Mouse (Mus musculus): ENCODE results near the gene Eif2ak3. TPM values are rescaled to one million over a fixed set of nuclear protein-coding genes. Genes with fewer than 3 reads are reported as not detected.
A peak's percentile ranks its signal among the peaks of the same experiment; 100 is the strongest.

The Eif2ak3 gene
- polyA plus RNA-seq, 1 experiment from 2014 or later, result 14.8 TPM

DNA sequence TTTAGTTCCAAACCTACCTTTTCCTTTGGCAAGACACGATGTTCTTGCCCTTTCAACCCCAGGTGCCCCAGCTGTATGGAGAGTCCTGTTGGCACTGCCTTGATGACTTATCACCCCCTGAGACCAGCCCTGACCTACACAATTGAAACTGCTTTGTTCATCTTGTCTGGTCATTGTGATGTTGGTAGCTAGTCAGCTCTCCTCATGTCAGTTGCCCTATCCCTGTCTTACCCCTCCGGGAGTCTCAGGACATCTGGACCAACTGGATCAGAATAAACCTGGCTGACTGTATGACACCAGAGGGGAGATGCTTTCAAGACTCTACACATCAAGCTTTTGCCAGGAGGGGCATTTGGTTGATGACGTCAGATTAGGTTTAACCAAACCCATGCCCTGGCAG is 74.5 kb downstream of the Eif2ak3 start, which contains the start of gene Tex37:
TSS of gene Tex37 (minus strand) at position 101 of the 400 bp plus-strand sequence.
- Histone ChIP-seq H3K9ac (no peak within 1 kb of the TSS), H3K9me3 (no peaks in the 10 kb centered on the region), H3K4me2 (no peak within 1 kb of the TSS), H3K4me3 (replicated peaks) (no peak within 1 kb of the TSS), H3K27ac (no peak within 1 kb of the TSS), H3K4me1 (peaks cover 10% of the 10 kb centered on the region), H3K27me3 (no peaks in the 10 kb centered on the region), H3K36me3 (replicated peaks) (no peaks in the 10 kb centered on the region)
- WGBS, result 85% methylated on average over 3 of the region's 3 CpGs
- ATAC-seq (ENCODE audit: low FRiP score), result no peak

DNA sequence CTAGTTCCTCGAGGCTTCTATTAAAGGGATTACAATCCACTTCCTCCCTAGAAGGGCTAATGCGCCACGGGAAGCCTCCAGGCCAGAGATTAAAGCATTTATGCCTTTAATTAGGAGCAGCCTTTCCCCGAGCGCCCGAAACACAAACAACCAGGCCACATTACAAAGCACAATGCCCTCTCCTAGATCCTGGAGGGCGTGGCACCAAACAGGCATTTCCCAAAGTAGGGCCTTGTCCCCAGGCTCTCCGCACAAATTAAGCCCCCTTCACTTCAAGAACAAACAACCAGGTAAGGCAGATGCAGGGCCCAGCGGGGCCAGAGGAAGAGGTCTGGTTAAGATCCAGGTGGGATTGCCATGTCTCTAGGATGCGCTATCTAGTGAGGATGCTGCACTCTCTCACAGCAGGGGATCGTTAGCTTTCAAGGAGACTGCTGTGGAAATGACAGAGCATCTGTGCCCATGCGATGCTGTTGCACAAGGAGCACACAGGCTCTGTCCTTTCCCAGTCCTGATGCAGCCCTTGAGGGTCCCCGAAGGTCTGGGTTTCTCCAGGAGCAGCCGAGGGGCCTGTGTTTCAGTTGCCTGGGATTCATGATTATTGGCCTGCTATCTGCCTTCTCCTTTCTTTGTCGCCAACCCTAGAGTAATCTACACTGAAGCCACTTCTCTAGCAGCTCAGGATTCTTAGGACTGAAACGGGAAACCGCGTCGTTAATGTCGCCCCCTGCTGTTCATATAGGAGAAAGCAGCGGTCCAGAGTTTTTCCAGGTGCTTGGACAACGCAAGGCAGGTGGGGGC is 77.2 kb downstream of the Eif2ak3 start:
- Histone ChIP-seq H3K4me2 (peak overlapping the region; percentile 55), H3K36me3 (replicated peaks) (no peaks in the 10 kb centered on the region), H3K27ac (peak overlapping the region; percentile 70), H3K9ac (peak overlapping the region; percentile 53), H3K27me3 (no peaks in the 10 kb centered on the region), H3K4me1 (peaks cover 10% of the 10 kb centered on the region), H3K9me3 (no peaks in the 10 kb centered on the region), H3K4me3 (replicated peaks) (peak overlapping the region; percentile 27)
- ATAC-seq (ENCODE audit: low FRiP score), result peak; percentile 74
- WGBS, result 1% methylated on average over 22 of the region's 22 CpGs

DNA sequence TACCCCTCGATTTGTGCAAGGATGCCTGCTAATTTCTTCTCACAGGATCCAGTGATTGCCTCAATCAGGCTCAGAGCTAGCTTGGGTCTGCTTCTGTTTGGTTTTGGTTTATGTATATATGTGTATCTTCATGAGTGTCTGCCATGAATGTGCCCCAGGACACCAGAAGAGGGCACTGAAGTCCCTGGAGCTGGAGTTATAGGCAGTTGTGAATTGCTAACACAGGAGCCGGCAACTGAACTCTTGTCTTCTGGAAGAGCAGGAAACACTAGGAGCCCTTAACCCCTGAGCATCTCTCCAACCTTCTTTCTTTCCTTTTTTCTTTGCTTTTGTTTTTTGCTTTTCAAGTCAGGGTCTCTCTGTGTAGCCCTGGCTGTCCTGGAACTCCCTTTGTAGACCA is 87.5 kb downstream of the Eif2ak3 start:
- no peak for ATAC-seq (ENCODE audit: low FRiP score)
- Histone ChIP-seq H3K4me1 (no peaks in the 10 kb centered on the region), H3K36me3 (replicated peaks) (no peaks in the 10 kb centered on the region), H3K4me3 (replicated peaks) (no peak overlapping the region), H3K9ac (no peak overlapping the region), H3K27ac (no peak overlapping the region), H3K4me2 (no peak overlapping the region), H3K27me3 (no peaks in the 10 kb centered on the region), H3K9me3 (no peaks in the 10 kb centered on the region)
- 85% methylated on average over 2 of the region's 2 CpGs for WGBS

DNA sequence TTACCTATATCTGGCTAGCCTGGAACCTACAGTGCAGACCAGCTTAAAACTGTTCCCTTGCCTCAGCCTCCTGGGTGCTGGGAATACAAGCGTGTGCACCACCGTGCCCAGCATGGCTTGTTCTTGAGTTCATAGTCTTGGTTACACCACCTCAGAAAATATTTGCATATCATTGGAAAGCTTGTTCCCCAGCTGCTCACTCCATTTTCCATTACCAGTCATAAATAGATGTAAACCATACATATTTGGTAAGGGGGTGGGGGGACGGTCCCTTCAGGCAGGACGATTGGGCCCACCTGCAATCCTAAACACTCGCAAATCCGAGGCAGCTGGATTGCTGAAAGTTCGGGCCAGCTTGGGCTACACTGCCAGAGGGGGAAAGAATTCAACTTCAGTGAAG is 109.0 kb downstream of the Eif2ak3 start:
- Histone ChIP-seq H3K36me3 (replicated peaks) (no peaks in the 10 kb centered on the region), H3K4me2 (no peak overlapping the region), H3K4me1 (peaks cover 12% of the 10 kb centered on the region), H3K27ac (no peak overlapping the region), H3K9me3 (no peaks in the 10 kb centered on the region), H3K9ac (no peak overlapping the region), H3K27me3 (peaks cover 60% of the 10 kb centered on the region), H3K4me3 (replicated peaks) (no peak overlapping the region)
- no peak for ATAC-seq (ENCODE audit: low FRiP score)
- 82% methylated on average over 7 of the region's 7 CpGs for WGBS

DNA sequence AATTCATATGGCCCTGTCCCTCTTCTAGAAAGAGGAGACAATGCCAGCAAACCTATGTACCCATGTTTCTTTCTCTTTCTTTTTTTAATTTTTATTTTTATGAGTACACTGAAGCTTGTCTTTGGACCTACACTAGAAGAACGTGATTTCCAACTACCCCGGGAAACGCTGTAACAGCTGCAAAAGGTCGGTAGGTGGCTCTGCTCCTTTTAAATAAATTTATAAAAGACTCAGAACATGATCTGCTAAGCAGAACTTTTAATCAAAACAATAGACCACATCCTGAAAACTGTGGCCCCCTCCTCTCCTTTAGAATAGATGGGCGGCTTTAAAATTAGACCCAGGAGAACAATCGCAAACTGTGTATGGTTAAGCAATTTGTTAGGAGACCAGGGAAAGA is 109.7 kb downstream of the Eif2ak3 start:
- H3K4me2 ChIP-seq, result no peak overlapping the region
- peaks cover 67% of the 10 kb centered on the region for H3K27me3 ChIP-seq
- peaks cover 12% of the 10 kb centered on the region for H3K4me1 ChIP-seq
- no peaks in the 10 kb centered on the region for H3K36me3 ChIP-seq (replicated peaks)
- H3K4me3 ChIP-seq (replicated peaks), result no peak overlapping the region
- H3K9me3 ChIP-seq, result no peaks in the 10 kb centered on the region
- H3K27ac ChIP-seq, result no peak overlapping the region
- H3K9ac ChIP-seq, result no peak overlapping the region
- no peak for ATAC-seq (ENCODE audit: low FRiP score)
- WGBS, result 6% methylated on average over 6 of the region's 6 CpGs

Other genes starting within 250 kb of the Eif2ak3 start
- gene Rpia, start 52.3 kb upstream of the Eif2ak3 start, polyA plus RNA-seq (2016; fragmentation: Nextera tagmentation; extraction: Ambion mirVana), result 2.8 and 5.1 TPM in 2 replicates
- gene Tex37, start 74.4 kb downstream of the Eif2ak3 start, polyA plus RNA-seq (2016; fragmentation: Nextera tagmentation; extraction: Ambion mirVana), result not detected in 2 replicates
- gene Foxi3, start 112.0 kb downstream of the Eif2ak3 start, polyA plus RNA-seq (2016; fragmentation: Nextera tagmentation; extraction: Ambion mirVana), result 0.20 TPM in 1 of 2 replicates, not detected in the other

Data from forebrain, embryonic 12.5 days (tissue).